Mouse (Mus musculus): ENCODE results near the gene Gprasp1.

Gprasp1 gene

DNA sequence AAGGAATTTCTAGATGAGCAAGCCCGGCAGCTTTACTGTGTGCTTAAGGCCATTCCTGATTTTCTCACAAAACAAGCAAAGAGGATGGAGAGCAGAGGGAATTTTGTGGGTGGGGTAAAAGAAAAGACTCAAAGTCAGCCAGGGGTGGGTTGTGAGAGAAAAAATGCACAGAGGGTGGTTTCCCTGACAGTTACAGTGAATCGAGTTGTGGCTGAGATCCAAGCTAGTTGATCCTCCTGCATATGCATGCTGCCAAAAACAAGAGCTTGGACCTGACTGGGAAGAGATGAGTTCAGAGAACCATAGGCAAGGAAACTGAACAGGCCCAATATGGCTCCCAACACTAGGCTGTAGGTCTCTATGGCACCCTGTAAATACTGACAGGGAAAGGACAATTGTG is 95.4 kb downstream of the Gprasp1 start:
- no peak for DNase-seq (ENCODE audit: low spot score)

GRCm38 (mm10) chrX:135838521-135839360 is 96.2 kb downstream of the Gprasp1 start, which contains the start of gene Gprasp2:
Gene Gprasp2, plus strand, starts transcription at chrX:135839034.
- peak; percentile 47 for DNase-seq (ENCODE audit: low spot score)

DNA sequence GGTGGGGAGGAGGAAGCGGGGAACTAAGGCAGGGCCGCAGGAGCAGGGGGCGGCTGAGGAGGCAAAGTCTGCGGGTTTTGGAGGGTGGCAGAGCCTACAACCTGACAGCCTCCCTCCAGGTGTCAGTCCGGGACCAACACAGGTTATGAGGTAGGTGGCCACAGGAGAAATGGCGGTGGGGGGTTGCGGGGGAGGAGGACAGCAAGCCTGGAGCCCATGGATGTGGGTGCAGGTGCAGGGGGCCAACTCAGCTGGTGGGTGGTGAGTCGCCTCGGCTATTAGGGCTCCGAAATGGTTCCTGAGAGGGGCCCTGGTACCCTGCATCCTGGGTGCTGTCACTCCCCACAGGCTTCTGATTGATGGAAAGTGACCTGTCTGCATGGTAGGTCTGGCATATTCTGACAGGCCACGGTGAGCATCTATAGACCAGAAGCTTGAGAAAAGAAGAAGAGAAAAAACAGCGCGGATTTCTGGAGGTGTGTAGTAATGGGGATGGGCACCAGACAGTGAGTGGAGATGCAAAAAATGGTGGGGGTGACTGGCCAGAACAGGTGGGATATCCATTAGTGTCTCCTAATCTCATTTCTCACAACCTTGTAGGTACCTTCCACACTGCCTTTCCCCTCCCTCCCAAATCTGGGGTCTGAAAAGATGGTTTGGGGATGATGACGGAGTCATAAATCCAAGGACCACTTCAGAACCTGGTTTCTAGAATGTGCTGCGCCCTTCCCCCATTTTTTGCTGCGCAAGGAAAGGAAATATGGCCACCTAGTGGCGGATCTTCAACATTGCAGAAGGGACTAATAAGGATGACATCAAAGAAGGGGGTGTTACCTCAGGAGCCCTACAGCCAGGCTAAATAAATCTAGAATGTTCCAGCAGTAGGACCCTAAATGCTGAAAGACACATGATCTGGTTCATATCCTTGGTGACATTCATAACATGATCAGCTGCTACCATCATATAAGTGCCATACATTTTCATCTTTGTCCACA is 97.2 kb downstream of the Gprasp1 start:
- peak; percentile 61 for DNase-seq (ENCODE audit: low spot score)

All from embryo, embryonic 10.5 days (tissue).